Mouse (Mus musculus) stomach, embryonic 14.5 days (tissue): ENCODE results near the gene Hydin. TPM values are rescaled to one million over a fixed set of nuclear protein-coding genes. Genes with fewer than 3 reads are reported as not detected.
"Not testable (repeated sequence)": the region's sequence is repeated elsewhere in the genome, so short reads cannot be mapped to it uniquely, and the experiment has no call there.

ENCODE experiments used
- ATAC-seq: fragments of 200-750 bp; cut with Nextera tagmentation; 2 replicates; pipeline ENCODE4 v1.8.0; 2017; ENCODE audit warnings: low read depth, moderate TSS enrichment; ENCODE audit not compliant: insufficient number of reproducible peaks, insufficient read depth, low FRiP score
- H3K27ac ChIP-seq: fragments of 300-500 bp; sonication (generic); 2 replicates; pipeline ENCODE4 v1.5.1; 2014; ENCODE audit warnings: mild to moderate bottlenecking, low read length, moderate library complexity, mixed read lengths
- H3K27me3 ChIP-seq: fragments of 300-500 bp; sonication (generic); 2 replicates; pipeline ENCODE4 v1.6.1; 2014; ENCODE audit warnings: low read length, control low read depth, mixed read lengths; ENCODE audit not compliant: control insufficient read depth, insufficient read depth
- H3K36me3 ChIP-seq: fragments of 300-500 bp; sonication (generic); 2 replicates; pipeline ENCODE4 v1.6.1; 2014; ENCODE audit warnings: mild to moderate bottlenecking, control low read depth, low read length, moderate library complexity, mixed read lengths; ENCODE audit not compliant: control insufficient read depth, insufficient read depth
- H3K4me1 ChIP-seq: fragments of 300-500 bp; sonication (generic); 2 replicates; pipeline ENCODE4 v1.6.1; 2014; ENCODE audit warnings: low read length, control low read depth, mixed read lengths; ENCODE audit not compliant: control insufficient read depth, insufficient read depth
- H3K4me2 ChIP-seq: fragments of 300-500 bp; sonication (generic); replicated peaks from 2 replicates; pipeline ENCODE4 v1.6.1; 2014; ENCODE audit warnings: low read depth, low read length, control low read depth
- H3K4me3 ChIP-seq: fragments of 300-500 bp; sonication (generic); 2 replicates; pipeline ENCODE4 v1.5.1; 2014; ENCODE audit warnings: low read depth, low read length, control low read depth
- H3K9ac ChIP-seq: fragments of 300-500 bp; sonication (generic); replicated peaks from 2 replicates; pipeline ENCODE4 v1.6.1; 2014; ENCODE audit warnings: low read depth, mild to moderate bottlenecking, control low read depth, low read length, moderate library complexity, mixed read lengths
- H3K9me3 ChIP-seq: fragments of 300-500 bp; sonication (generic); 2 replicates; pipeline ENCODE4 v1.6.1; 2016; ENCODE audit warnings: low read depth, low read length, control low read depth; ENCODE audit not compliant: control insufficient read depth
- WGBS: fragments of 180-500 bp; shearing (Covaris S2); extraction: QIAGEN DNeasy Blood & Tissue Kit; methylation state at CpG from one replicate; pipeline ENCODE4 v1.1.7; 2014; 5-methylcytosine and 5-hydroxymethylcytosine counted together
- polyA plus RNA-seq: library from polyadenylated mRNA; unstranded; fragments of >200 nt; fragmentation: Nextera tagmentation; extraction: Ambion mirVana; gene quantifications from 2 replicates; pipeline ENCODE4 v1.2.1, GENCODE M21; 2014

Gene Hydin
- polyA plus RNA-seq, 1 experiment from 2014 or later: 0.51 TPM

DNA sequence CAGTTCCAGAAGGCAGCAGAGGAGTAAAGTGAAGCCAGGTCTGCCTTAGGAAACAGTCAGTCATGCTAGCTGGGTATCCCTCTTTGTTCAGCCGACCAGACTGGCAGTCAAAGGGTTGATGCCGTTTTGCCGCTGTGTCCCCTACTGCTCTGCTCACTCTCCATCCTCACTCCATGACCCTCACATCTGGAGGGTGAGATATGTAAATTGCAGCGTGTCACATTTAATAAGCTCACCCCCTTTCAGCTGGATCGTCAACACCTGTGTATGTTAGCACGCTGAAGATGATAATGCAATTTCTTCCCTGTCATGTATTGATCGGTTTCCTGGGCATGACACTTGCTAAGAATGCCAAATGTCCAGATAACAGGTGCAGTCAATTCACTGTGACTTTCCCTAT lies 49.0 kb downstream of the Hydin start:
- Histone ChIP-seq H3K36me3 (no peaks in the 10 kb centered on the region), H3K27ac (no peak overlapping the region), H3K4me1 (no peaks in the 10 kb centered on the region), H3K9me3 (no peaks in the 10 kb centered on the region), H3K4me3 (no peak overlapping the region), H3K9ac (no peak overlapping the region), H3K4me2 (no peak overlapping the region), H3K27me3 (no peaks in the 10 kb centered on the region)
- ATAC-seq: no peak
- 69% methylated on average over 7 of the region's 7 CpGs for WGBS

DNA sequence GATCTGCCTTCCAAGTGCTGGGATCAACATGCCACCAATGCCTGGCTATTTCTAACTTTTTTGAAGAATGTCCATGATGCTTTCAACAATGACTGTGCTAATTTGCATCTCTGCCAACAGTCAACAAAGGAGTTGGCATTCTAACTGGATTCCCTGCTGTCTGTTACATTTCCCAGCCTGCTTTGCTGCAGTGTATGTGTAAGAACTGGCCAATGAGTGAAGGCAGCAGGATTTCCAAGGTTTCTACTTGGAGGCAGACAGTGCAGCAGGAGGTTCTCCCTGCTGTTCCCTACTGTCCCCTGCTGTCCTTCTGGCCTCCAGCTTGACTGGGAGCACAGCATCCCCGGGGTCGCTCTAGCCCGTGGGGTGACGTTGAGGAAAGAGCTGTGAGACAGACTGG lies 52.8 kb downstream of the Hydin start:
- Histone ChIP-seq H3K27me3 (no peaks in the 10 kb centered on the region), H3K9me3 (no peaks in the 10 kb centered on the region), H3K4me2 (no peak overlapping the region), H3K27ac (no peak overlapping the region), H3K4me1 (no peaks in the 10 kb centered on the region), H3K9ac (no peak overlapping the region), H3K36me3 (no peaks in the 10 kb centered on the region), H3K4me3 (no peak overlapping the region)
- no peak for ATAC-seq
- WGBS: 78% methylated on average over 4 of the region's 4 CpGs

DNA sequence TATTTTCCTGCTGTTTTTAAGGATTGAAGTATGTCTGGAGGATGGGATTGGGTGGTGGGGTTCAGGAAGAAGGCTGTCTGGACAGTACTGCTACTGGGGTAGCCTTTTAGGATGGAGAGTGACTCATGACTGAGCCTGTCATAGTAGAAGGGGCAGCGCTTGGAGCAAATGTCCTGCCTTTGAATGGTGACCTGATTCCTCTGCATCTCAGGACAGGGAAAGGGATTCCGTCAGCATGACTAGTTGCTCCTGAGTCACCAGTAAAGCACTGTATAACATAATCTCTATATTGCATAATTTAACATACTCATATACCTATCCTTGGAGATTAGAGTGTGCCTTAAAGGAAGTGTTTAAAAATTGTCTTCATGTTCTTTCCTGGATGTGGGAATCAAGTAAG lies 54.7 kb downstream of the Hydin start:
- ATAC-seq: no peak
- H3K27ac ChIP-seq: no peak overlapping the region
- H3K4me1 ChIP-seq: no peaks in the 10 kb centered on the region
- H3K4me3 ChIP-seq: no peak overlapping the region
- H3K4me2 ChIP-seq: no peak overlapping the region
- no peaks in the 10 kb centered on the region for H3K27me3 ChIP-seq
- no peaks in the 10 kb centered on the region for H3K9me3 ChIP-seq
- no peak overlapping the region for H3K9ac ChIP-seq
- H3K36me3 ChIP-seq: no peaks in the 10 kb centered on the region
- 65% methylated on average over 2 of the region's 2 CpGs for WGBS

DNA sequence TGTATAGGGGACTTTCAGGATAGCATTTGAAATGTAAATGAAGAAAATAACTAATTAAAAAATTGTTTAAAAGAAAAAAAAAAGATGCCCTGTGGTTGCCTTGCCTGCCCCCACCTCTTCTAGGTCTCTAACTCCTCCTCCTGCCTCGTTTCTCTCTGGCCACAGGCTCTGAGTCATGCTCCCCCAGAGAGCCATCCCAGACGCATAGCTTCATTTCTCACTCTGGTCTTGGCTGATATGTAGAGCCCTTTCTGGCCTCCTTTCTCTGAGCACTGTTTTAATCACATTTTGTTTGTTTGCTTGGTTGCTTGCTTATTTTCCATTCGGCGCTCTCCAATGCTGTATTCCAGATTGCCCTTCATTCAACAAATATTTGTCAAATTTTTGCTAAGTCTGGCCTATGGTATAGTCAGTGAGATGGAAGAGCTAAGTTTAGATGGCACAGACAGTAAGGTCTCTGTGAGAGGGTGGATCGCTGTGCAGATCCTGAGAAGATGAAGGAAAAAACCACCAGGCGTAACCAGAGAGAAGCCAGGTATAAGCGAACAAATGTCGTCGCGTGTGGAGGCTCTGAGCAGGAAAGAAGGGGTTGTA lies 57.3 kb downstream of the Hydin start:
- Histone ChIP-seq H3K4me3 (no peak overlapping the region), H3K9ac (no peak overlapping the region), H3K4me1 (no peaks in the 10 kb centered on the region), H3K4me2 (no peak overlapping the region), H3K27ac (no peak overlapping the region), H3K27me3 (no peaks in the 10 kb centered on the region), H3K36me3 (no peaks in the 10 kb centered on the region), H3K9me3 (no peaks in the 10 kb centered on the region)
- WGBS: 77% methylated on average over 10 of the region's 10 CpGs
- ATAC-seq: no peak

DNA sequence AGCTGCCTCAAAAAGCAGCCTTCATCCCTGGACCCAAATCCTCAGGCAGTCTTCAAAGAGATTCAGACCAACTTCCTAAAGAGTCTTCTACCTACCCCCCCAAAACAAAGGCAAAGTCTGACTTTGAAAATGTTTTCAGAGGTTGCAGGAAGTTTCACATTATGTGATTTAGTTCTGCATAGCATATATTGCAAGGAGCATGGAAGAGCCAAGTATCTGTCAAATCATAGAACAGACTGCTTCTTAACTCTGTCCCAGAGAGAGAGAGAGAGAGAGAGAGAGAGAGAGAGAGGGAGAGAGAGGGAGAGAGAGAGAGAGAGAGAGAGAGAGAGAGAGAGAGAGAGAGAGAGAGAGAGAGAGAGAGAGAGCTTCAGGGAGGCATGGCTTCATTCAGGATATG lies 60.3 kb downstream of the Hydin start:
- H3K4me2 ChIP-seq: not testable (repeated sequence)

DNA sequence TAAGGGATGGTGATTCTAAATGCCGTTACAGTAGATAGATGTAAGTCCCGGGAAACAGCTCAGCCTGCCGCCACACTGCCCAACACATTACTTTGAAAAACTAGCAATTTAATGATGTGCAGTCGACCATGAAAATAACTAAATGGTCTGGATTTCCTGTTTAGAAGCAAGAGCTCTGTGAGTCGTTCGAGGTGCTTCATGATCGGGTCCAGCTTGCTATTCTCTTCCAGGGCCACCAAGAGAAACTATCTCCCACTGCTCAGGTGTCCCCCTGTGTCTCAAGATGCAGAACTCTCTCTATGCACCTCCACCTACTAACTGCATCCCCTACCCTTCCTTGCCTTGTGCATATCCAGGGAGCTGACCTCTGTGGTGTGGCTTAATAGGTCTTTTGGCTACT lies 66.6 kb downstream of the Hydin start:
- WGBS: 70% methylated on average over 7 of the region's 7 CpGs
- no peaks in the 10 kb centered on the region for H3K9me3 ChIP-seq
- no peak overlapping the region for H3K27ac ChIP-seq
- no peak overlapping the region for H3K4me2 ChIP-seq
- no peak overlapping the region for H3K4me3 ChIP-seq
- H3K4me1 ChIP-seq: no peaks in the 10 kb centered on the region
- no peaks in the 10 kb centered on the region for H3K36me3 ChIP-seq
- H3K27me3 ChIP-seq: no peaks in the 10 kb centered on the region
- no peak overlapping the region for H3K9ac ChIP-seq
- no peak for ATAC-seq

More for the DNA sequence above, 60.3 kb downstream of the Hydin start:
- H3K9me3 ChIP-seq, H3K27ac ChIP-seq, H3K9ac ChIP-seq, H3K27me3 ChIP-seq, H3K4me3 ChIP-seq, ATAC-seq, H3K36me3 ChIP-seq, H3K4me1 ChIP-seq: not testable (repeated sequence)

DNA sequence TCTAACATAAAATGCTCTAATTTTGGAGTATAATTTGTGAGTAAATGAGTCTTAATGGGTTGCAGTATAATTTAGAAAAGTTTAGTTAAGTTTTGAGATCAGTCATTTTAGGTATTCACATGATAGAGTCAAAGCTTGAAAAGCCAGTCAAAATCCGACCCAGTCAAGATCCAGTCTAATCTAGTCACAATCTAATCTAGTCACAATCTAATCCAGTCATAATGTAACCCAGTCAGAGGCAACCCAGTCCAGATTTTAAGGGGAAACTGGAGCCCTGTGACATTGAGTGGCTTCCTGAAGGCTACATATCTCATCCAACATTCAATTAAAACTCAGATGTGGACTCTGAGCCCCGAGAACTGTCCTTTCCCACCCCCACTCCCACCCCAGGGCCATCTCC lies 72.7 kb downstream of the Hydin start:
- H3K4me1 ChIP-seq: no peaks in the 10 kb centered on the region
- H3K27ac ChIP-seq: no peak overlapping the region
- H3K9me3 ChIP-seq: no peaks in the 10 kb centered on the region
- H3K36me3 ChIP-seq: no peaks in the 10 kb centered on the region
- no peak overlapping the region for H3K4me3 ChIP-seq
- ATAC-seq: no peak
- no peak overlapping the region for H3K9ac ChIP-seq
- no peak overlapping the region for H3K4me2 ChIP-seq
- H3K27me3 ChIP-seq: no peaks in the 10 kb centered on the region
- WGBS: 75% methylated on average over 2 of the region's 2 CpGs

DNA sequence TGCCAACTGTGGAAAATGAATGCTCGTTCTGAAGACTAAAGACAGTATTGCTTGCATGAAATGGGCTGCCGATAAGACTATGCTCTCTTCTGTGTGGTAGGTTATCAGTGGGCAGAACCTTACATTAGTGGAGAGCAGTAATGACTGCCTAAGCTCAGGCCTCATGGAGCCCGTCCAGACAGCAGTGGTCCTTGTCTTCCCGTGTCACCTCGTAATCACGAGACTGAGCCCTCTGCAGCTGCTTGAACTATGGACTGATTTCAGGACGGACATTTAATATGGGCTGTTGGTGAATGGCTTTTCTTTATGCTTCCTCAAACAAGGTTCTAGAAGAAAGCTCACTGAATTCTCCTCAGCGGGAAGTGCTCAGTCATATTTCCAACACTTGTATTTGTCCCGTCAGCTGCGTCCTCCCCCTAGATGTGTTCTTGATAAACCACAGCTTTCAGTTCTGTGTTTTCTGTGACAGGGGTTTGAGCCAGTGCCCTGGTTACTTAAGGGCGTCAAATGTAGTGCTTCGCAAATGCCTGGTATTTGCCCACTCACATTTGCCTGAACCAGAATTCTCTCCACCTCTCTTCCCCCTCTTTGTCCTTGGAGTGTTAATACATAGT lies 73.4 kb downstream of the Hydin start:
- Histone ChIP-seq H3K4me1 (no peaks in the 10 kb centered on the region), H3K27ac (no peak overlapping the region), H3K9me3 (no peaks in the 10 kb centered on the region), H3K27me3 (no peaks in the 10 kb centered on the region), H3K4me3 (no peak overlapping the region), H3K4me2 (no peak overlapping the region), H3K36me3 (no peaks in the 10 kb centered on the region), H3K9ac (no peak overlapping the region)
- 82% methylated on average over 12 of the region's 12 CpGs for WGBS
- ATAC-seq: no peak
